Mouse (Mus musculus): Measurements from ENCODE around the gene Fgfr2.

GRCm38 (mm10) chr7:132731558-132731957, 391.6 kb downstream of the Fgfr2 start:
- TF ChIP-seq CTCF (IDR thresholded peaks at IDR 0.05; ENCODE audit: borderline replicate concordance, insufficient read depth, low read length) (no peak), POLR2A (IDR thresholded peaks at IDR 0.05; ENCODE audit: low read depth, low read length) (no peak)
